Mouse (Mus musculus) embryonic fibroblast, embryonic 13.5 days (primary cell): ENCODE data around the gene Cwc27. TPM values are rescaled to one million over a fixed set of nuclear protein-coding genes. Genes with fewer than 3 reads are reported as not detected.

ENCODE experiments used
- H3K27ac ChIP-seq: 2 replicates; pipeline ENCODE4 v1.5.1; 2012; ENCODE audit warnings: low read length, control low read depth, inconsistent platforms; ENCODE audit not compliant: insufficient read depth
- H3K4me1 ChIP-seq: 2 replicates; pipeline ENCODE4 v1.6.1; 2011; ENCODE audit warnings: low read length; ENCODE audit not compliant: control insufficient read depth, insufficient read depth
- H3K4me3 ChIP-seq: 2 replicates; pipeline ENCODE4 v1.5.1; 2011; ENCODE audit warnings: mild to moderate bottlenecking, control low read depth, low read length; ENCODE audit not compliant: insufficient read depth
- CTCF ChIP-seq: IDR thresholded peaks from 2 replicates; pipeline ENCODE4 v1.5.1; 2011; ENCODE audit warnings: mild to moderate bottlenecking, control low read depth, low read length, moderate library complexity, borderline replicate concordance; ENCODE audit not compliant: insufficient read depth
- POLR2A ChIP-seq: IDR thresholded peaks from 2 replicates; pipeline ENCODE4 v1.6.1; 2011; ENCODE audit warnings: low read depth, mild to moderate bottlenecking, control low read depth, low read length, moderate library complexity
- polyA plus RNA-seq: library from polyadenylated mRNA; stranded (reverse); fragments of >200 nt; gene quantifications from 2 replicates; pipeline ENCODE4 v1.2.4, GENCODE M21; 2011; ENCODE audit warnings: low read depth; ENCODE audit not compliant: missing spikeins, insufficient read length

The Cwc27 gene
- polyA plus RNA-seq, 1 experiment: 21.3 TPM

GRCm38 (mm10) chr13:104779104-104779670 is 37.8 kb downstream of the Cwc27 start:
- no peak overlapping the region for H3K4me3 ChIP-seq
- H3K27ac ChIP-seq: no peak overlapping the region
- TF ChIP-seq POLR2A: no peak
- TF ChIP-seq CTCF: no peak
- H3K4me1 ChIP-seq: no peaks in the 10 kb centered on the region

GRCm38 (mm10) chr13:104763193-104763592 is 53.7 kb downstream of the Cwc27 start:
- H3K4me3 ChIP-seq: no peak overlapping the region
- no peak overlapping the region for H3K27ac ChIP-seq
- TF ChIP-seq POLR2A (no peak), CTCF (no peak)
- no peaks in the 10 kb centered on the region for H3K4me1 ChIP-seq

- Histone ChIP-seq H3K4me1 (no peaks in the 10 kb centered on the region), H3K27ac (no peak overlapping the region), H3K4me3 (no peak overlapping the region)
- no peak for TF ChIP-seq POLR2A
- no peak for TF ChIP-seq CTCF
These were observed 54.5 kb downstream of the Cwc27 start for GRCm38 (mm10) chr13:104762401-104762800.

GRCm38 (mm10) chr13:104759381-104759780 is 57.6 kb downstream of the Cwc27 start:
- Histone ChIP-seq H3K4me3 (no peak overlapping the region), H3K4me1 (no peaks in the 10 kb centered on the region), H3K27ac (no peak overlapping the region)
- TF ChIP-seq CTCF (no peak), POLR2A (no peak)

GRCm38 (mm10) chr13:104747032-104747431 is 69.9 kb downstream of the Cwc27 start:
- H3K4me1 ChIP-seq: no peaks in the 10 kb centered on the region
- H3K27ac ChIP-seq: no peak overlapping the region
- H3K4me3 ChIP-seq: no peak overlapping the region
- TF ChIP-seq POLR2A: no peak
- no peak for TF ChIP-seq CTCF

GRCm38 (mm10) chr13:104742866-104743265 is 74.1 kb downstream of the Cwc27 start:
- Histone ChIP-seq H3K4me3 (no peak overlapping the region), H3K4me1 (no peaks in the 10 kb centered on the region), H3K27ac (no peak overlapping the region)
- TF ChIP-seq CTCF (no peak), POLR2A (no peak)

- no peaks in the 10 kb centered on the region for H3K4me1 ChIP-seq
- H3K27ac ChIP-seq: no peak overlapping the region
- no peak overlapping the region for H3K4me3 ChIP-seq
- no peak for TF ChIP-seq POLR2A
- no peak for TF ChIP-seq CTCF
These were observed 87.5 kb downstream of the Cwc27 start for GRCm38 (mm10) chr13:104729261-104730046.

GRCm38 (mm10) chr13:104727681-104728080 is 89.3 kb downstream of the Cwc27 start:
- Histone ChIP-seq H3K27ac (no peak overlapping the region), H3K4me3 (no peak overlapping the region), H3K4me1 (no peaks in the 10 kb centered on the region)
- TF ChIP-seq POLR2A (no peak), CTCF (no peak)

- H3K4me1 ChIP-seq: no peaks in the 10 kb centered on the region
- H3K27ac ChIP-seq: no peak overlapping the region
- TF ChIP-seq CTCF (no peak), POLR2A (no peak)
- no peak overlapping the region for H3K4me3 ChIP-seq
These were observed 96.8 kb downstream of the Cwc27 start for GRCm38 (mm10) chr13:104720133-104720532.
